Mouse (Mus musculus): Measurements from ENCODE around the gene Tuba3b. TPM values are rescaled to one million over a fixed set of nuclear protein-coding genes. Genes with fewer than 3 reads are reported as not detected.

Gene Tuba3b
- polyA plus RNA-seq, 1 experiment: 0.06 TPM

DNA sequence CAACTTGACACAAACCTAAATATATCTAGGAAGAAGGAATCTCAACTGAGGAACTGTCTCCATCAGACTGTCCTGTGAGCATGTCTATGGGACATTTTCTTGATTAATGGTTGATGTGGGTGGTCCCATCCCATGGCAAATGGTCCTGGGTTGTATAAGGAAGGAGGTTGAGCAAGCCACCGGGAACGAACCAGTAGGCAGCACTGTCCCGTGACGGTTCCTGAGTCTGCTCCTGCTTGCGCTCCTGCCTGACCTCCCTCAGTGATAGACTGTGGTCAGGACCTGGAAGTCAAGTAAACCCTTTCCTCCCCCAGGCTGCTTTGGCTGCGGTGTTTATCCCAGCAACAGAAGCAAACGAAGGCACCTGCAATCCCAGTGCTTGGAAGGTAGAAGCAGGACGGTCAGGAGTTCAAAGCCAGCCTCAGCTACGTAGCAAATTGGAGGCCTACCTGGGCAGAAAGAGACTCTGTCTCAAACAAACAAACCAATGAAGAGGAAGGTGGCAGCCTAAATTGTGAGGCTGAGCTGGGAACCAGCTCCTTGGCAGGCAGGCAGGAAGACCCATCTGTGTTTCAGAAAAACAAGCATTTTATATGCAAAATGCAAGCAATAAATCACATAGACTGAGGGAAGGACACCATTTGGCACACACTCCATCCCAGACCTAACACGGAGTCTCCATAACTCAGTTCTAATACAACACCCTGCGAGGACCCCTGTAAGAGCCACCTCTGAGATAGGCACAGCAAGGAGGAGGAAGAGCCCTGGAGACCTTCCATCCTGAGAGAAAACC is 24.9 kb upstream of the Tuba3b start:
- no peaks in the 10 kb centered on the region for H3K79me2 ChIP-seq (ENCODE audit: control insufficient read depth, insufficient read depth)
- H3K79me3 ChIP-seq (ENCODE audit: low read depth): no peaks in the 10 kb centered on the region
- H3K27me3 ChIP-seq (ENCODE audit: control insufficient read depth, insufficient read depth, insufficient read length): no peaks in the 10 kb centered on the region
- H3K4me3 ChIP-seq (ENCODE audit: insufficient read depth, poor library complexity, severe bottlenecking): no peak overlapping the region
- TF ChIP-seq USF1 (IDR thresholded peaks at IDR 0.05; ENCODE audit: low read depth): no peak
- H3ac ChIP-seq (ENCODE audit: control insufficient read depth, insufficient read length, low read depth): no peak overlapping the region
- no peaks in the 10 kb centered on the region for H3K36me3 ChIP-seq (ENCODE audit: control insufficient read depth, insufficient read depth)

DNA sequence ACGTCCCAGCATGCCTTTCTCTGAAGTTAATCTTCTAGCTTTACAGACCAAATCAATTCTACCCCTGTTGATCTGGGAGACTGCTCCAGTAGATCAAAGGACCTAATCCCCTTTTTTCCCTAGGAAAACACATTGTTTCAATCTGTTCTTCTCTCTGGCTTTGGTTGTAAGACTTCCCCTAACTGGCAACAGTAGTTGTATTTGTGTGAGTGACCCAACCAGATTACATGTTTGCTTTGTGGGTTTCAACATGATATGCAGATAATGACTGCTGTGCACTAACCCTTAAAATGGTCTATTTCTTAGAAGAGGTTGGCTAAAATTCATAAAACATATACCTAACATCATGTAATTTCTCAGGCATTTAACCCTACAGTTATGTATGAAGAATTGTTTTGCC is 24.0 kb upstream of the Tuba3b start:
- H3K79me2 ChIP-seq (ENCODE audit: control insufficient read depth, insufficient read depth): no peaks in the 10 kb centered on the region
- H3K27me3 ChIP-seq (ENCODE audit: control insufficient read depth, insufficient read depth, insufficient read length): no peaks in the 10 kb centered on the region
- no peaks in the 10 kb centered on the region for H3K79me3 ChIP-seq (ENCODE audit: low read depth)
- TF ChIP-seq FOSL1 (IDR thresholded peaks at IDR 0.05; ENCODE audit: insufficient read depth, low read length, poor library complexity, severe bottlenecking): no peak
- no peak for TF ChIP-seq CEBPB (IDR thresholded peaks at IDR 0.05; ENCODE audit: low read depth)
- no peak for TF ChIP-seq MAX (IDR thresholded peaks at IDR 0.05)
- TF ChIP-seq CTCF (IDR thresholded peaks at IDR 0.05; ENCODE audit: control insufficient read depth, insufficient read depth, insufficient read length): no peak
- TF ChIP-seq USF1 (IDR thresholded peaks at IDR 0.05; ENCODE audit: low read depth): no peak
- no peak for TF ChIP-seq MYOD1 (IDR thresholded peaks at IDR 0.05; ENCODE audit: control insufficient read depth, insufficient read length, low read depth)
- TF ChIP-seq MYOG (IDR thresholded peaks at IDR 0.05; ENCODE audit: control insufficient read depth, extremely low read depth, insufficient read length): no peak
- H3K36me3 ChIP-seq (ENCODE audit: control insufficient read depth, insufficient read depth): no peaks in the 10 kb centered on the region
- H3ac ChIP-seq (ENCODE audit: control insufficient read depth, insufficient read length, low read depth): no peak overlapping the region
- no peak overlapping the region for H3K4me3 ChIP-seq (ENCODE audit: insufficient read depth, poor library complexity, severe bottlenecking)

DNA sequence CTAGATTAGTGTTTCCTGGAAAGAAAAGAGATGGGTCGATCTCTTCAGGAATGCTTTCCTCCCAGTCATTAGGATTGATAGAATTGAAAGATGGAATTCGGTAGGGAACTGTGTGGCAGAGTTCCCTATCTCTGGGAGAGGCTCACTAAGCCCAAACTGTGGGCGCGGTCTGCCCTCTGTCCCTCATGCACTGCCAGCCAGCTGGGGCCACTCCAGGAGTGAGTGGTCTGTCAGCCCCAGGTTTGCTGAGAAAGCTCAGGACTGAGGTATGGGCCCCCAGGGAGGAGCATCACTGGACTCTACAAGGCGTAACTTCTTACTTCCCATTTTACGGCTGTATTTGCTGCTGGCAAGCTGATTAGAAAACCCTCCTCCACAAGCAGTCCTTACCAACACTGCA is 23.5 kb upstream of the Tuba3b start:
- no peak overlapping the region for H3K4me3 ChIP-seq (ENCODE audit: insufficient read depth, poor library complexity, severe bottlenecking)
- H3K79me3 ChIP-seq (ENCODE audit: low read depth): no peaks in the 10 kb centered on the region
- no peak overlapping the region for H3ac ChIP-seq (ENCODE audit: control insufficient read depth, insufficient read length, low read depth)
- H3K27me3 ChIP-seq (ENCODE audit: control insufficient read depth, insufficient read depth, insufficient read length): no peaks in the 10 kb centered on the region
- no peaks in the 10 kb centered on the region for H3K79me2 ChIP-seq (ENCODE audit: control insufficient read depth, insufficient read depth)
- H3K36me3 ChIP-seq (ENCODE audit: control insufficient read depth, insufficient read depth): no peaks in the 10 kb centered on the region
- no peak for TF ChIP-seq FOSL1 (IDR thresholded peaks at IDR 0.05; ENCODE audit: insufficient read depth, low read length, poor library complexity, severe bottlenecking)

DNA sequence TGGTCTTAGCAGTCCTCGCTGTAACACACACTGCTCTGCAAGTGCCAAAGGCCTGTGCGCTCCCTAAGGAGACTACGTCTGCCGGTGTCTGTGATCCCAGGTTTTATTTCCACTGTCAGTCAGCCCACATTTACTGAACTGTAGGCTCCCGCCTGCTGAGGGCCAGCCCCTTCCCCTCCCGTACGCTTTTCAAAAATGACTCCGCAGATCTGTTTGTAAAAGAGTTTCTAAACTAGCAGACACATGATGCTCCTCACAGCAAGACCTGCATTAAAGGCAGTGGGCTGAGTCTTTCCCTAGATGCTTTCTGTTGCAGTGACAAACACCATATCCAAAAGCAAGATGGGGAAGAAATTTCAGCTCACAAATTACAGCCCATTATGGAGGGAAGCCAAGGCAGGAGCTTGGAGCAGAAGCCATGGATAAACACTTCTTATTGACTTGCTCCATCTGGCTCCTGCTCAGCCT is 23.0 kb upstream of the Tuba3b start:
- TF ChIP-seq CTCF (IDR thresholded peaks at IDR 0.05; ENCODE audit: control insufficient read depth, insufficient read depth, insufficient read length) (no peak), MYOG (IDR thresholded peaks at IDR 0.05; ENCODE audit: control insufficient read depth, extremely low read depth, insufficient read length) (no peak), MYOD1 (IDR thresholded peaks at IDR 0.05; ENCODE audit: control insufficient read depth, insufficient read length, low read depth) (no peak)
- H3K4me3 ChIP-seq (ENCODE audit: insufficient read depth, poor library complexity, severe bottlenecking): no peak overlapping the region
- H3K79me3 ChIP-seq (ENCODE audit: low read depth): no peaks in the 10 kb centered on the region
- H3K79me2 ChIP-seq (ENCODE audit: control insufficient read depth, insufficient read depth): no peaks in the 10 kb centered on the region
- H3K27me3 ChIP-seq (ENCODE audit: control insufficient read depth, insufficient read depth, insufficient read length): no peaks in the 10 kb centered on the region
- H3ac ChIP-seq (ENCODE audit: control insufficient read depth, insufficient read length, low read depth): no peak overlapping the region
- no peaks in the 10 kb centered on the region for H3K36me3 ChIP-seq (ENCODE audit: control insufficient read depth, insufficient read depth)

DNA sequence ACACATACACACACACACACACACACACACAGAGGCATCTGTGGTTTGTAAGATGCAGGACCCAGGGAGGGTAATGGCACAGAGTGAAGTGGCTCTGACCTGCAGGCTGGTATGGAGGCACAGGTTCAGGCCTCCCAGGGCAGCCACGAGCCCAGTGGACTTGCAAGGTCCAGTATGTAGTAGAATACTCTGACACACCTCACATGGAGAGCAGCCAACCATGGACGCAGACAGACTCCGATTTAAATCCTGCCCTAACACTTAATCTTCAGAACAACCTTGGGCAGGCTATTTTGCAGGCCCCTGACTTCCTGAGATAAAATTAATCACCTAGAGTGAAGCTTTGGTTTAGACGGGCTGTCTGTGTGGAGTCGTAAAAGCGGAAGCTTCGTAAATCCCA is 21.6 kb upstream of the Tuba3b start:
- Histone ChIP-seq H3K79me2 (ENCODE audit: control insufficient read depth, insufficient read depth) (no peaks in the 10 kb centered on the region), H3K79me3 (ENCODE audit: low read depth) (no peaks in the 10 kb centered on the region), H3K4me3 (ENCODE audit: insufficient read depth, poor library complexity, severe bottlenecking) (no peak overlapping the region), H3K27me3 (ENCODE audit: control insufficient read depth, insufficient read depth, insufficient read length) (no peaks in the 10 kb centered on the region), H3ac (ENCODE audit: control insufficient read depth, insufficient read length, low read depth) (no peak overlapping the region), H3K36me3 (ENCODE audit: control insufficient read depth, insufficient read depth) (no peaks in the 10 kb centered on the region)
- TF ChIP-seq FOSL1 (IDR thresholded peaks at IDR 0.05; ENCODE audit: insufficient read depth, low read length, poor library complexity, severe bottlenecking): no peak
- TF ChIP-seq MYOG (IDR thresholded peaks at IDR 0.05; ENCODE audit: control insufficient read depth, extremely low read depth, insufficient read length): no peak
- TF ChIP-seq MYOD1 (IDR thresholded peaks at IDR 0.05; ENCODE audit: control insufficient read depth, insufficient read length, low read depth): no peak
- no peak for TF ChIP-seq MAX (IDR thresholded peaks at IDR 0.05)
- TF ChIP-seq CEBPB (IDR thresholded peaks at IDR 0.05; ENCODE audit: low read depth): no peak
- no peak for TF ChIP-seq CTCF (IDR thresholded peaks at IDR 0.05; ENCODE audit: control insufficient read depth, insufficient read depth, insufficient read length)
- TF ChIP-seq USF1 (IDR thresholded peaks at IDR 0.05; ENCODE audit: low read depth): no peak

DNA sequence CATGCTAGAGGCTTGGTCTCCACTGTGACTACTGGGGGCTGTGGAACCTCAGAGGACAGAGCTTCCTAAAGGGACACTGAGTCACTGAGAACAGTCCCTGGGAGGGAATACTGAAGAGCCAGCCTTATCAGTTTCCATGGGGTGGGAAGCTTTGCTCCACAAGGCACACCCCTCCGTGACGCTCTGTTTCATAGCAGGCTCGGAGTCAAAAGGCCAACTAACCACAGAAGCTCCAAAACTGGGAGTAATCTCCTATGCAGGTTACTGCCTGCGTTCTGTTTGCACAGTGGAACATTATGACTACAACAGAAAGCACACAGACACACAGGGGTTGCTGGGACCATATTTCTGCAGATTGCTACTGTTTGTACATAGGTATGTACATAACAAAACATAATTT is 19.7 kb upstream of the Tuba3b start:
- Histone ChIP-seq H3K79me2 (ENCODE audit: control insufficient read depth, insufficient read depth) (no peaks in the 10 kb centered on the region), H3ac (ENCODE audit: control insufficient read depth, insufficient read length, low read depth) (no peak overlapping the region), H3K27me3 (ENCODE audit: control insufficient read depth, insufficient read depth, insufficient read length) (no peaks in the 10 kb centered on the region), H3K79me3 (ENCODE audit: low read depth) (no peaks in the 10 kb centered on the region), H3K36me3 (ENCODE audit: control insufficient read depth, insufficient read depth) (no peaks in the 10 kb centered on the region), H3K4me3 (ENCODE audit: insufficient read depth, poor library complexity, severe bottlenecking) (no peak overlapping the region)
- TF ChIP-seq FOSL1 (IDR thresholded peaks at IDR 0.05; ENCODE audit: insufficient read depth, low read length, poor library complexity, severe bottlenecking) (no peak), MYOG (IDR thresholded peaks at IDR 0.05; ENCODE audit: control insufficient read depth, extremely low read depth, insufficient read length) (no peak), MYOD1 (IDR thresholded peaks at IDR 0.05; ENCODE audit: control insufficient read depth, insufficient read length, low read depth) (no peak), CTCF (IDR thresholded peaks at IDR 0.05; ENCODE audit: control insufficient read depth, insufficient read depth, insufficient read length) (no peak), CEBPB (IDR thresholded peaks at IDR 0.05; ENCODE audit: low read depth) (no peak), MAX (IDR thresholded peaks at IDR 0.05) (no peak), USF1 (IDR thresholded peaks at IDR 0.05; ENCODE audit: low read depth) (no peak)

Measured in C2C12 (cell line).